Mouse (Mus musculus) bone marrow macrophage, adult 2 months (primary cell): ENCODE data around the gene Anp32a.

Experiments used
- CTCF ChIP-seq: IDR thresholded peaks from 2 replicates; pipeline ENCODE4 v1.5.1; 2012; ENCODE audit warnings: low read depth, mild to moderate bottlenecking, low read length, moderate library complexity
- POLR2A ChIP-seq: IDR thresholded peaks from 2 replicates; pipeline ENCODE4 v1.6.1; 2012; ENCODE audit warnings: mild to moderate bottlenecking, low read depth, low read length, borderline replicate concordance

DNA sequence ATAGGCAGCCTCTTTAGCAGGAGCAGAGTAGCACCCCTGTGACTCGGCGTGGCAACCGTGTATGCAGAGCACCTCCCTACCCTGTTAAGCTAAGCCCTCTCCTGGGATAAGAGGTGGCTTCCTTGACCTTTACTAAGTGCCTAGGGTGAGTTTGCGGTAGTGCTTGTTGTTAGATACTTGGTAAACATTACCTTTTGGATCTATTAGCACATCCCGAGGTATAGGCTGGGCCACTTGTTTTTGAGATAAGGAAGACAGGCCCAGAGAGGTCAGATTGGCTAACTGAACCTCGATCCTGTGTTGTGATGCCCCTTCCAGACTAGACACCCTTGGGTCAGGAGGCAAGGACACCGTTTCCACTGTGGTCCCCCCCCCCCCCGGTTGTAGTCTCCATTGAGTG is 16.5 kb downstream of the Anp32a start:
- TF ChIP-seq CTCF (no peak), POLR2A (no peak)
